Mouse (Mus musculus) intestine, embryonic 14.5 days (tissue): Measurements from ENCODE around the gene Schip1. TPM values are rescaled to one million over a fixed set of nuclear protein-coding genes. Genes with fewer than 3 reads are reported as not detected.

Source experiments
- ATAC-seq: fragments of 200-750 bp; cut with Nextera tagmentation; replicated peaks from 2 replicates; pipeline ENCODE4 v1.8.0; 2017; ENCODE audit warnings: low read depth, moderate number of reproducible peaks, moderate TSS enrichment, moderate library complexity; ENCODE audit not compliant: low FRiP score, low TSS enrichment
- DNase-seq: peaks from one replicate; pipeline ENCODE4 v3.0.0-alpha.2; 2018; ENCODE audit warnings: low spot score
- H3K27ac ChIP-seq: fragments of 300-500 bp; sonication (generic); 2 replicates; pipeline ENCODE4 v1.5.1; 2014; ENCODE audit warnings: low read depth, mild to moderate bottlenecking, control low read depth
- H3K27me3 ChIP-seq: fragments of 300-500 bp; sonication (generic); replicated peaks from 2 replicates; pipeline ENCODE4 v1.6.1; 2014; ENCODE audit warnings: low read length, control low read depth; ENCODE audit not compliant: control insufficient read depth, insufficient read depth
- H3K36me3 ChIP-seq: fragments of 300-500 bp; sonication (generic); 2 replicates; pipeline ENCODE4 v1.6.1; 2014; ENCODE audit warnings: low read length, control low read depth; ENCODE audit not compliant: control insufficient read depth, insufficient read depth
- H3K4me1 ChIP-seq: fragments of 300-500 bp; sonication (generic); replicated peaks from 2 replicates; pipeline ENCODE4 v1.6.1; 2014; ENCODE audit warnings: low read length, control low read depth, mixed read lengths; ENCODE audit not compliant: control insufficient read depth, insufficient read depth
- H3K4me2 ChIP-seq: fragments of 300-500 bp; sonication (generic); 2 replicates; pipeline ENCODE4 v1.6.1; 2014; ENCODE audit warnings: low read length
- H3K4me3 ChIP-seq: fragments of 300-500 bp; sonication (generic); 2 replicates; pipeline ENCODE4 v1.5.1; 2014; ENCODE audit warnings: low read depth, low read length, control low read depth, mixed read lengths
- H3K9ac ChIP-seq: fragments of 300-500 bp; sonication (generic); 2 replicates; pipeline ENCODE4 v1.6.1; 2014; ENCODE audit warnings: mild to moderate bottlenecking, low read length
- H3K9me3 ChIP-seq: fragments of 300-500 bp; sonication (generic); 2 replicates; pipeline ENCODE4 v1.6.1; 2016; ENCODE audit warnings: low read length, control low read depth; ENCODE audit not compliant: control insufficient read depth
- WGBS: fragments of 180-500 bp; shearing (Covaris S2); extraction: QIAGEN DNeasy Blood & Tissue Kit; methylation state at CpG from one replicate; pipeline ENCODE4 v1.1.7; 2014; 5-methylcytosine and 5-hydroxymethylcytosine counted together
- polyA plus RNA-seq: library from polyadenylated mRNA; unstranded; fragments of >200 nt; fragmentation: Nextera tagmentation; extraction: Ambion mirVana; gene quantifications from 2 replicates; pipeline ENCODE4 v1.2.1, GENCODE M21; 2014

Gene Schip1
- polyA plus RNA-seq, 1 experiment from 2014 or later = 63.0 TPM

DNA sequence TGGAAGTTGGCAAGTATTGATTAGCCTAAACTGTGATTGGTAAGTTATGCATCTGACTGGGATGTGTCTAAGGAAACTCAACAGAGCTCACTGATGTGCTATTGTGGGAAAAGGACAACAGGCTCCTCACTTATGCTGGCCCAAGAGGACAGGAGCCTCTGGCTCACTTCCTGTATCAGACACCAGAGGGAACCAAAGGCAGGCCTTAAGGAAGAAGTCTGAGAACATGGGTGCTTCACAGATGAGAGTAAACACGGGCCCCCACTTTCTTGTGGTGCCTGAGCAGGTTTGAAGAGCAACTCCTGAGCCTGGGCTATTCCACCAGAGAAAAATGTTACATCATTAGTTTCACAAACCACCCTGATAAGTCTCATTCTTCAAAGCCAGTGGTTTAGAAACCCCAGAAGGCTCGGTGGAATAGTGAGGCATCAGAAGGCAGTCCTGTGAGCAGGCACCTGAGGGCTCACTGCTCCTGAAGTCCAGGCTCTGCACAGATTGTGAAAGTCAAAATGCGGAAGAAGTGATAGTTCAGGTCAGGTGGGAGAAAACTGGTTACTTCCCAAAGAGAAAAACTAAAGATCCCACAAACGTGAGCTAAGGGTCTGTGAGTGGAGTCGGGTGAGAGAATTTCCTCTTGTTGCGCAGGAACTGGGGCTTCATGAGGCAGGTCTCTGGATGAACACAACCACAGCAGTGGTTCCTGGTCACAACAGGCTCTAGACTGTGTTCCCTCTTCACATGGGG lies 582.0 kb downstream of the Schip1 start:
- H3K9ac ChIP-seq = no peak overlapping the region
- H3K27ac ChIP-seq = no peak overlapping the region
- no peaks in the 10 kb centered on the region for H3K4me1 ChIP-seq
- no peak overlapping the region for H3K4me2 ChIP-seq
- no peak overlapping the region for H3K4me3 ChIP-seq
- ATAC-seq = no peak
- no peak for DNase-seq
- no peaks in the 10 kb centered on the region for H3K36me3 ChIP-seq
- H3K9me3 ChIP-seq = no peaks in the 10 kb centered on the region
- 89% methylated on average over 6 of the region's 6 CpGs for WGBS
- H3K27me3 ChIP-seq = no peaks in the 10 kb centered on the region

DNA sequence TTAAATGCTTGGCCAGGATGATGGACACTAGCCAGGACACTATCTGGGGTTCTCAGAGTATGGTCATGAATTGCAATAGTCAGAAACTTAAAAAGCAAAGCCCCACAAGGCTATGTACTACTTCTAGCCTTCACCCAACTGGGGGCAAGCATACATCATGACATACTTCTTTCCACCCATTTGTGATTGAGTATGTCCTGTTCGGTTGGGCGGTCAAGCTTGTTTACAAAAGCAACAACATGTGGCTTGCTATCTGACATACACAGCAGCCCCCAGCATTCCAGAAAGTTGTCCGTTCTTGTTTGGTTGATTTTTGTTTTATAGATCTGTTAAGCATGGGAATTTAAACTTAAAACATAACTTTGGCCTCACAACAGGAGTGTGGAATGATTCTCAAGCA lies 582.7 kb downstream of the Schip1 start:
- DNase-seq (no peak), ATAC-seq (no peak)
- no peaks in the 10 kb centered on the region for H3K36me3 ChIP-seq
- WGBS = 69% methylated on average over 3 of the region's 3 CpGs
- H3K4me2 ChIP-seq = no peak overlapping the region
- no peak overlapping the region for H3K9ac ChIP-seq
- no peak overlapping the region for H3K4me3 ChIP-seq
- no peaks in the 10 kb centered on the region for H3K4me1 ChIP-seq
- no peaks in the 10 kb centered on the region for H3K9me3 ChIP-seq
- H3K27ac ChIP-seq = no peak overlapping the region
- H3K27me3 ChIP-seq = no peaks in the 10 kb centered on the region

DNA sequence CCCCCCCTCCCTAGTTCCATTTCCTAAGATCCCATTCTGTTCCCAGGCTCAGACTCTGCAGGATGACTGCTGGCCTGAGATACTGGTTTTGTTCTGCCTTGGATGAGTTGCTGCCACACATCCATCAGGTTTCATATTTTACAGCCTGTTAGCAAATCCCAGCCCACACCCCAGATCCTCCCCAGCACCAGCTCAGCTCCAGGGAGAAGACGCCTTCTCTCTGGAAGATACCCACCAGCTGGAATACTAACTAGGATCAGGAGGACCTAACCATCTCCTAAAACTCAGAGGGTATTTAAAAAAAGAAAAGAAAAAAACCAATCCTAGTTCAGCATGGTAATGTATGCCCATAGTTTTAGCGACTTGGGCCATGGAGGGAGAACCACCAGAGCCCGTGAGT lies 585.6 kb downstream of the Schip1 start:
- 88% methylated on average over 3 of the region's 3 CpGs for WGBS
- H3K4me1 ChIP-seq = no peaks in the 10 kb centered on the region
- no peak for ATAC-seq
- DNase-seq = no peak
- no peak overlapping the region for H3K4me3 ChIP-seq
- H3K4me2 ChIP-seq = no peak overlapping the region
- H3K27ac ChIP-seq = no peak overlapping the region
- no peaks in the 10 kb centered on the region for H3K9me3 ChIP-seq
- H3K9ac ChIP-seq = no peak overlapping the region
- H3K27me3 ChIP-seq = no peaks in the 10 kb centered on the region
- no peaks in the 10 kb centered on the region for H3K36me3 ChIP-seq

DNA sequence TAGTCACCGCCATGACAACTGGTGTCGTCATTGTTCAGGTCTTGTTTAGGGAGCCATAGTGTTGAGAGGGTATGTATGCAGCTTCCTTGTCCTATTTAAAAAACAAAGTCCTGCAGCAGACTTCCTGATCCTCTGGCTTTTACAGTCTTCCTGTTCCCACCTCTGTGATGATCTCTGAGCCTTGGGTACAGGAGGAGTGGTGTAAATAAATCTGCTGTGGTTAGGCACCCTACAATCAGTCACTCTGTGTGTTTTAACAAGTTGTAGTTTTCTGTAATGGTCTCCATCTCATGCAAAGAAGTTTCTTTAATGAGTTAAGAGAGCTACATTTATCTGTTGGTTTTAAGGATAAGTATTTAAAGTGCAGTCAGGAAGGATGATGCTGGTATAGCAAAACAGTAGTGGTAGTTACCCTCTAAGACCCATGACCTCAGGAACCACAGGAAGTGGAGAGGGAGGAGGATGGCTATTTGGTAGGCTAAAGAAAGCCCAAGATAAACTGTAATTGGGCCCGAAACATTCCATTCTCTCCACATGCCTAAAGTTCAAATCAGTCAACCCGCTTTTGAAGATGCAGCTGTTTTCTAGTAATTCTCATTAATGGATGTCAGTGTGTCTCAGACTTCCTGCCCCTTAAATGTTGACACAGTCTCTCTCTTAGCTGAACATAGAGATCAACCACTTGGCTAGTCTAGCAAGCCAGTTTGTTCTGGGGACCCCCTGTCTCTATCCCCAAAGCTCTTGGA lies 592.2 kb downstream of the Schip1 start:
- Histone ChIP-seq H3K4me1 (no peaks in the 10 kb centered on the region), H3K27ac (no peak overlapping the region), H3K4me2 (no peak overlapping the region), H3K9ac (no peak overlapping the region), H3K36me3 (no peaks in the 10 kb centered on the region), H3K4me3 (no peak overlapping the region), H3K9me3 (no peaks in the 10 kb centered on the region), H3K27me3 (no peaks in the 10 kb centered on the region)
- DNase-seq = no peak
- ATAC-seq = no peak
- 71% methylated on average over 4 of the region's 4 CpGs for WGBS

DNA sequence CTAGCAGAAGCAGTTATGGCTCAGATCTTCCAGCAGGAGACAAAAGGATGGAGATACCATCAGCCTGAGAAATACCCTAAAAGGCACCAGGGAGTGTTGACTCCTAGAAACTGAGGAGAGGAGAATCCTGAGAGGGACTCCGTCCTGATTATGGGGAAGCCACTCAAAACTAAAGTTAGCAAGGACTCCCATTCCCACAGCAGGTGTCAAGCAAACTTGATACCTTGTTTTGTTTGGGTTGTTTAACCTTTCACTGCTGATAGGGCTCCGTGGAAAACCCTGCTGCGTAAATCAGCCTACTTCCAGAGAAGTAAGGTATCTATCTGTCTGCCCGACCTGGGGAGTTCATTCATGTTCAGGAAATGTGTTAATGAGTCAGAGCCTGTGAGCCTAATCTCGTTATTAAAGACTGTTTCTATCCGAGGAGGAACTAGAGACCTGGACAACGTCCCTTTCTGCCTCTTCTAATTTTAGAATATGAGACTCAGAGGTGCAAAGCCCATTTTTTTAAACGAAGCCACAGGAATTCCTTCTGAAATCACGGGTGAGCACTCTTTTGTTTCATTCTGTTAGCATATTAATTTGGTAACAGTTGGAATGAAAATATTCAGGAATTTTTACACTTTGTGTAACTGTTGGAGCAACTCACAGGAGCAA lies 593.1 kb downstream of the Schip1 start:
- no peak for DNase-seq
- H3K4me2 ChIP-seq = no peak overlapping the region
- no peaks in the 10 kb centered on the region for H3K36me3 ChIP-seq
- no peak overlapping the region for H3K27ac ChIP-seq
- H3K9me3 ChIP-seq = no peaks in the 10 kb centered on the region
- ATAC-seq = no peak
- 40% methylated on average over 9 of the region's 9 CpGs for WGBS
- H3K27me3 ChIP-seq = no peaks in the 10 kb centered on the region
- no peak overlapping the region for H3K4me3 ChIP-seq
- H3K9ac ChIP-seq = no peak overlapping the region
- H3K4me1 ChIP-seq = no peaks in the 10 kb centered on the region

DNA sequence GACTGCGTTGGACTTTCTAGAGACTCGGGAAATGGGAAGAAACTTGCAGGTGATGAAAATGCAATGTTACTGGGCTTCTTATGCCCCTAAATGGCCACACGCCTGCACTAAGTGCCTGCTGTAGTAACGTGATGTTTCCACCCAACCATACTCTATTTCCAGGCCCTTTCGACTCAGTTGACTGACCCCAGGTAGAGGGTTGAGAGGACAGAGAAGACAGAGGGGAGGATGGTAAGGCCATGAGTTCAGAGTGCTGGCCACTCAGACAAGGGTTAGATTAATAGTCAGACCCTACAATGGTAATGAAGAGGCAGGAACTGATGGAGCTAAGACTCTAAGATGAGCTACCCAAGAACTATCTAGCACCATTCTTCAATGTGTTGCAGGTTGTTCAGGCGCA lies 595.4 kb downstream of the Schip1 start:
- Histone ChIP-seq H3K4me3 (no peak overlapping the region), H3K4me1 (no peaks in the 10 kb centered on the region), H3K36me3 (no peaks in the 10 kb centered on the region), H3K27ac (no peak overlapping the region), H3K27me3 (no peaks in the 10 kb centered on the region), H3K9ac (no peak overlapping the region), H3K4me2 (no peak overlapping the region), H3K9me3 (no peaks in the 10 kb centered on the region)
- DNase-seq (no peak), ATAC-seq (no peak)
- 93% methylated on average over 6 of the region's 6 CpGs for WGBS

DNA sequence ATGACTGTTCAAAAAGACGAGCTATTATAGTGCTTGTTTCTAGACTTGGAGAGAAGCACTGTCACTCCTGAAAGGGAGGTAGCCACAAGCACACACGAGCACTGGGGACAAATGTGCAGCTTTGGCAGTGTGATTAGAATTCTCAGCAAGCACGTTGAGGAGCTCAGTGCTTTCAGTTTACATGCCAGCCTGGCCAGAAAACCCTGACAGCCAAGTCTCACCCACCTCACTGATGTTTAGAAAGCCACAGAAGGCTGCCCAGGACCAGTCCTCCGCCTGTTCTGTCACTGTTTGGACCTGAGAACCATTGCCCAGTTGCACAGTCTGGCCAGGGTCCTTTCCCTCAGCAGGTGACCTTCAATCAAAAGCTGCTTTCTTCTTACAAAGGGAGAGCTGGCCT lies 595.9 kb downstream of the Schip1 start:
- no peaks in the 10 kb centered on the region for H3K4me1 ChIP-seq
- no peaks in the 10 kb centered on the region for H3K9me3 ChIP-seq
- no peak for DNase-seq
- WGBS = 73% methylated on average over 4 of the region's 4 CpGs
- no peak overlapping the region for H3K9ac ChIP-seq
- no peak for ATAC-seq
- H3K36me3 ChIP-seq = no peaks in the 10 kb centered on the region
- no peak overlapping the region for H3K4me2 ChIP-seq
- no peak overlapping the region for H3K4me3 ChIP-seq
- no peaks in the 10 kb centered on the region for H3K27me3 ChIP-seq
- no peak overlapping the region for H3K27ac ChIP-seq

DNA sequence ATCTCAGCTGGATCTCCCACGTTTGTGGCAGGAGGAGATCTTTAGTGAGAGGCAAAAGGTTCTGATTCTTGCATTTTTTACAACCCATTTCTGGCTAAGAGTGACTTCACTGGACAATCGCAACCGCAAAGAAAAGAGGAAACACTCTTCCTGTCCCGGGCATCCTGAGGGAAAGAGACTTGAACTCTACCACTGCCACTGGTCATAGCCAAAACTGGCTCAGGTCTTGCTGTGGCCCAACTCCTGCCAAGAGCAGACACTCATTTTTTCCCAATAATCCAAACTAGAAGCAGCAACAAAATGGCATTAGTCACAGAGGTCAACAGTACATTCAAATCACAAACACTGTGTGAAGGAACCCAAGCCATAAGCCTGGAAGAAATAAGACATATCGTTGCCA lies 597.8 kb downstream of the Schip1 start:
- Histone ChIP-seq H3K36me3 (no peaks in the 10 kb centered on the region), H3K4me2 (no peak overlapping the region), H3K9ac (no peak overlapping the region), H3K4me1 (no peaks in the 10 kb centered on the region), H3K27me3 (no peaks in the 10 kb centered on the region), H3K27ac (no peak overlapping the region), H3K4me3 (no peak overlapping the region), H3K9me3 (no peaks in the 10 kb centered on the region)
- ATAC-seq (no peak), DNase-seq (no peak)
- WGBS = 76% methylated on average over 5 of the region's 5 CpGs
